Mouse (Mus musculus) mesoderm, embryonic 11.5 days (tissue): Measurements from ENCODE around the gene Sertad2.

Source experiments
- DNase-seq: peaks from one replicate; pipeline ENCODE4 v3.0.0-alpha.2; 2012; ENCODE audit warnings: low read depth, low spot score

Gene Sertad2

DNA sequence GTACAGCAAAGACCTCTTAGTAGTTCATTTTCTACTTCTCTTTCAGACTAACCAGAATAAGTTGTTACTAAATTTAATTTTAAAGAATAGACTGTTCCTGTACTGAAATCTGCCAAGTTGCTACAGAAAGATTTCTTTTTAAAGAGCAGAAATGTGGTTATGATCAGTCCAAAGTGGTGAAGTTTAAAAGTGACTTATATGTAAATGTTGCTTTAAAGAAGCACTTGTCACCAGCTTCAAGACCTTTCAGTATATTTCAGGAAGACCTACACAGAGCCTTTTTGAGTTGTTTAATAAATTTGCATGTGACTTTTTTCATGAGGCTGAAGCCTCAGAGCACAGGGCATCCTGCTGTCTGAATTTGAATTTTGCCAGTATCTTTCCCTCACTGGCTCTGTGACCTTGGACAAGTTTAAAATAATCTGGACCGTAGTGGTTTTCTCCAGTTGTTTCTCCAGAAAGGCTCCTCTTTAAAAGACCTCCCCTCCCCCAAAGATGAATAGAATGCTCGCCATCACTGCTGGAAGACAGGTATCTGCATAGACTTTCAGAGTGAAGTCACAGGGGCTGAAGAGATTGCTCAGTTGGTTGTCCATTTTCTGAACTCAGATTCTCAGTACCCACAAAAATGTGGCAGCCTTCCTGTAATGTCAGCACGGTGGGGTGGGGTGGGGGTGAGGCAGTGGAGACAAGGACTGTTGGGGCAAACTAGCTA lies 1.9 kb downstream of the Sertad2 start:
- no peak for DNase-seq

DNA sequence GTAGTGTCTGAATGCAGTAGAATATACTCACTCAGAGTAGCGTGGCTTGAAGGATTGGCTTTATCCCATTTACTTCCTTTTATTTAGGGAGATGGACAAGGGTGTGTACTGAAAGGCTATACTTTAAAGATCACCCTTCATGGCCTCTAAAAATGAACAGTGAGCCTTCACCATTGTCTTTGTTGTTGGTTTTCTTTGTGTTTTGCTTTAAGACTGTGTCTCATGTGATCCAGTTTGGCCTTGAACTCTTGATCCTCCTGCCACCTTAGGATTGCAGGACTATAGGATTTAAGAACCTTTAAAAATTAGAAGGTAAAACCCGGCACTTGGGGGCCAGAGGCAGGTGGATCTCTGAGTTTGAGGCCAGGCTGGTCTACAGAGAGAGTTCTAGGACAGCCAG lies 6.4 kb downstream of the Sertad2 start:
- DNase-seq, result no peak

DNA sequence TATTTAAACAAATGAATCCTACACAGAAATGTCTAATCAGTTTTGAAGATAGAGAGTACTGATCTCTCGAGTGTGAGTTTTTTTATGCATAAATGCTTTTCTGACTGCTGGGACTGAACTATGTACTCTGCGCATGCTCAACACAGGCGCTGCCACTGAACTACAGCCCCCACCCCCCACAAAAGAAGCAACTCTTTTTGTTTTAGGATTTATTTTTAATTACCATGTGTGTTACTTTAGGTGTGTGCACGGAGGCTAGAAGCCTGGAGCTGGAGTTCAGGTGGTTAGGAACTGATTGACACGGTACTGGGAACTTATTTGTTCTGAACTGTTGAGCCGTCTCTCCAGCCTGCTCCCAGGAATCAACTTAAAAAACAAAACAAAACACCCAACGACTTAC lies 7.1 kb downstream of the Sertad2 start:
- DNase-seq, result no peak

DNA sequence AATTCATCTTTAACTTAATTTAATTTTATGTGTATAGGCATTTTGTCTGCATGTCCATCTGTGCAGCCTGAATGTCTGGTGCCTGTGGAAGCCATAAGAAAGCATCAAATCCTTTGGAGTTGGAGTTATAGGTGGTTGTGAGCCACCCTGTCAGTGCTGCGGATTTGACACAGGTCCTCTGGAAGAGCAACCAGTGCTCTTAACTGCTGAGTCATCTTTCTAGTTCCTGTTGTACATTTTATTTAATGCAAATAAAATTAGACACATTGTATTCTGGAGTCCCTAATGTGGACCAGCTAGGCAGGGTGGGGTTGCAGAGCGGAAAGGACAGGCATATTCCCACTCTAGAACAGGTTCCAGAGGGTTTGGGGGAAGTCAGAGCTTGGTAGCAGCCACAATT lies 9.0 kb downstream of the Sertad2 start:
- DNase-seq, result no peak

DNA sequence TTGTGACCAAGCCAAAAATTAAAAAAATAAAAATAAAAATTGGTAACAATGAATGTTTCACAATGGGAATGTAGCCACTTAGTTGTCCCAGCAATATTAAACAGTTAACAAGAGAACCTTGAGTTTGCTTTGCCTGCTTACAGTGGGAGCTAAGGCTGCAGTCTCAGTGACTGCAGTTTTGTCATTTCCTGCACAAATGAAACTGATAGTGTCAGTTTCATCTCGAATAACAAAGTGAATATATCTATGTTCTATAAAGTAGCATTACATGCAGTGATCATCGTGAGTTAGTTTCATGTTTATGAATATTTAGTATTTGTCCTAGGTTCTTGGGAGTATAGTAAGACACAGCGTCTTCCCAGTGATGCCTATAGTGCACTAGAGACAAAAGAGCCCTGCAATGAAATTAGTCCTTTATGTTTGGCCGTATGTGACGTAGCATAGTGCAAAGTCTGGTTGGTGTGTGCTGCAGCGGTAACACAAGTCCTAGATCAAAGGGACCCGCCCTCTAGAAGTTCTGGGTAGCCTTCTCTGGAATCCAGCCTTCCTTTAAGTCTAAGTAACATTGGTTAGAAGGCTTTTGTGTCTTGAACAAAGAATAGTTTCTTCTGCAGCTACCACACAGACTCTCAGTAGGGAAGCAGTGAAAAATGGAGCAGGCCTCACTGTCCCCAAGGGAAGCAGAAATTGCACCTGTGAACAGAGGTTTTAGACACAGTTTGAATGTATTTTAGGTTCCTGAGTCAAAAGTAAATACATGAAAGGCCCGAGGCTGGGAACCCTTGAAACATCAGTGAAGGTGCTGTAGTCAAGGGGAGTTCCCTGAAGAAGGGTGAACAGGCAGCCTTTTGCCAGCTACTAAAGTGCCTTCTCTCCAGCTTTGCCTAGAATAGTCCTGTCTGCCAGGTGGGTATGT lies 10.0 kb downstream of the Sertad2 start:
- DNase-seq, result no peak

DNA sequence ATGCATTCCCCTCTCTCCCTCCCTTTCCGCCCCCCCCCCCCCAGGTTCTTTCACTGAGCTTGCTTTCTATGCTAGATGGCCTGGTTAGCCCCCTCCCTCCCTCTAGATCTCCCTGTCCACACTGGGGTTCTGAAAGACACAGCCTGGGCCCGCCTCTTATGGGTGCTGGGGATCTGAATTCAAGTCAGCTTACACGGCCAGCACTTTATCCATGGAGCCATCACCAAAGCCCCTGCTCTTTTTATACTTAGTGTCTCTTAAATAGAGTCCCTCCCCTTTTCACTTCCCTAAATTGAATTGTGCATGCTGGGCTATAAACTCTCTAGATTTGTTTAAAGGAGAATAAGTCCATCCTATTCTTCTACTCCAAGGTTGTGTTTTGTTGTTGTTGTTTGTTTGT lies 12.6 kb downstream of the Sertad2 start:
- no peak for DNase-seq

DNA sequence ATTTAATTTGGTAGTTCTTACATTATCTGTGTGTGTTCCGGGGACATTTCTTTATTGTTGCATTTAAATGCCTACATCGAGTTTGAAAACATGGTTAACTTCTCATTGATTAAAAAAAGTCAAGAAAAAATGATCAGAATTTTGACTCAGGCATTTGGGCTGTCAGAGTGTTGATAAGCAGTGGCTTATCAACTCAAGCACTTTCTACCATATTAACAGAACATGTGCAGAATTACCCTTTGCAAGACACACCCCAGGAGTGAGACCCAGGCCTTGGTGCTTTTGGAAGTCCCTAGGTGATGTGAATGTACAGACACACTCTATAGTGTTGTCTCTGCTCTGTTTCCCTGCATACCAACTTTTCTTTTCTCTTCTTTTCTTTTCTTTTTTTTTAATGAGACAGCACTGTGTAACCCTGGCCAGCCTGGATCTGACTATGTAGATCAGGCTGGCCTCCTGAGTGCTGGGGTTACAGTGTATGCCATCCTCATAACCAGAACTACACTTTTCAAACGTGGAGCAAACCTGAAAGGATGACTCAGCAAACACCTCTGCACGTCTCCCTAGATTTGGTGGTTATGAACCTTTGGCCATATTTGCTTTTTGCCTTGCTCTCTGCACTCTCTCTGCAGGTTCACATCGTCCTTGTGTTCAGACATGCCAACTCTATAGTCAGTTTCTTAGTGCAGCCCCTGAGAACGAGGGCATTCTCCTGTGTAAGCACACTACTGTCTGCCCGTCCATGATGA lies 13.3 kb downstream of the Sertad2 start:
- no peak for DNase-seq

DNA sequence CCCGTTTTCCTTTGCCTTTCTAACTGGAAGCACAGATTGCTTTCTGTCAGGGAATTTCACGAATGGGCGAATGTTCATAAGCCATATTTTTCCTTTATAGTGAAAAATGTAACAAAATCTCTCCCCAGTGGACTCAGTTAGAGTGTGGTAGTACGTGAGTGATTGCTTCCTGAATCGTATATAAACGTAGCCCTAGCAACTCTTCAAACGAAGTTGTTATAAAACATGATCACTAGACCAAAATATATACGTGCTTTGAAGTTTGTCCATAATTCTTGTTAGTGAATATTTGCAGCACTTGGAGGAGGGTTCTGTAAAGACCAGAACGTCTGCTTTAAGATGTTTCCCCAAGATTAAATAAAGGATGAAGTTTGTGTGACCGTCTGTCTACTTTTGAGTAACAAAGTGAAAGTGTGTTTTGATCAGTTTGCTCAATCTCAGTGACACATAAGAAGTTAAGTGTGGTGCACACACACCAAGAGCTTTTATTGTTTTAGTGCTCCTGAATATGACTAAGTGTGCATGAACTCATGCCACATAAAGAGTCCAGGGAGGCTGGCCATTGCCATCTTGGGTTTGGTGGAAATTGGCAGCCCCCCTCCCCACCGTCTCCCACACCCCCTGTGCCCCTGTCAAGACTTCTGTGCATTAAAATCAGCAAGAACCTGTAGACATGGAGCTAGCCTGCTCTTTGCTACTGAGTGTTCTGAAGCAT lies 16.3 kb downstream of the Sertad2 start:
- DNase-seq, result no peak

DNA sequence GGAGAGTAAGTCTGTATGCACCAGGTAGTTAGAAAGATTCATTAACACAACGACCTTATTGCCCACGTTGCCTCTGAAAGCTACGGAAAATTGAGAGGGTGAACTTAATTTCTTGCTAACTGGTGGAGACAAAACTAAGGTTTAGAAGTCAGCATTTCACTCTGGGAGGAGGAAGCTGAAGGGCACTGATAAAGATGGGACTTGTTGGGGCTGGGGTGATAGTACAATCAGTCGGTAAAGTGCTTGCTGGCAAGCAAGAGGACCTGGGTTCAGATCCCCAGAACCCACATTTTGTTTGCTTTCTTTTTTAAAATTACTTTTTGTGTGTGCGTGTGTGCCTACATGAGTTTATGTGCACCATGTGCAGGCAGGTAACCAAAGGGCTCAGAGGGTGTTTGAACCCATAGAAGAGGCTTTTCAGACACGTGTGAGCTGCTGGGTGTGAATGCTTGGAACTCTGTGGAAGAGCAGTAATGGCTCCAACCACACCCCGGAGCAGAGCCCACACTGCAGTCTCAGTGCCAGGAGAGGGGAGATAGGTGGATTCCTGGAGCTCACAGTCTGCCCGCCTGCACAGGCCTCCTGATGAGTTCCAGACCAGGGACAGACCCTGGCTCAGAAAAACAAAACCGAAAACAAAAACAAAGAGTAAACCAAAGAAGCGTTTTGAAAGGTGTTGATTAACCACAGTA lies 17.0 kb downstream of the Sertad2 start:
- no peak for DNase-seq

DNA sequence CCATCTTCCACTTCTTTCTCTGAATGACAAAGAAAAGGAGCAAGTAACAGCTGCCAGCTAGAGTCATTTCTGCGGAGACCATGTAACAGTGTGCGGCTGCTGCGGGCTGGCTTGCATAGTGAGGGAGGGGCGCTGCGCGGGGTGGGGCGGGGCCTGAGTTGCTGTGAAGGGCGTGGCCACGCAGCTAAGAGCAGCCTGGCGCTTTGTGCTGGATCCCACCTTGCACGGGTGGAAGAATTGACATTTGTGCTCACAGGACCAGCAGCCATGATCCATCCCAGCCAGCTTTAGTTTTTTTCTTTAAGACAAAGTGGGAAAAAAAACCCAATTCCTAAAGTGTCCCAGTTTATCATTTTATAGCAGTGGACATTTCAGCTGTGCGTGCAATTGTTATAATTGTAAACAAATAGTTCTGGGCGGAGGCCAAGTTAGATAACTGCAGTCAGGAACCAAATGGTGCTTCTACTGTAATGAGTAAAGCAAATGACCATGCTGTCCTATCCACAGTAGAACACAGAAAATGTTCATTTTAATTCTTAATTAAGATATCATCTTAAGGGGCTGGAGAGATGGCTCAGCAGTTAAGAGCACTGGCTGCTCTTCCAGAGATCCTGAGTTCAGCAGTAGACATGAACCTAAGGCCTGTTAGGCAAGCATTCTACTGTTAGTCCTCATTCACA lies 18.4 kb downstream of the Sertad2 start:
- DNase-seq, result peak; percentile 81

DNA sequence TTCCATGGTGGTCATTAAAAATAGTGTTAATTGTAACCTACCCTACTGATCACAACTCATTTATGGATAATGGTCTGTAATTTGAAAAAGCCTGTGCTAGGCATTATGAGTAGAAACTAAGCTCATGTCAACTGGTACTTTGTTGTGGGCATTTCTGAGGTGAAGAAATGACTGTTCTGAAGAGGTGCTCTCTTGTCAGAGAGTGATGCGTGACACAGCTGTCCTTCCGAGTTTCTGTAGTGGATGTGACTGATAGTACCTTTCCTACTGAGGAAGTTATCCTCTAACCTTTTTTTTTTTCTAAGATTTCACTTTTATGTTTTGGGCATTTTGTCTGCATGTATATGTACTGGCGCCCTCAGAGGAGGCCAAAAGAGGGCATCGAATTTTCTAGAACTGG lies 22.0 kb downstream of the Sertad2 start:
- no peak for DNase-seq

DNA sequence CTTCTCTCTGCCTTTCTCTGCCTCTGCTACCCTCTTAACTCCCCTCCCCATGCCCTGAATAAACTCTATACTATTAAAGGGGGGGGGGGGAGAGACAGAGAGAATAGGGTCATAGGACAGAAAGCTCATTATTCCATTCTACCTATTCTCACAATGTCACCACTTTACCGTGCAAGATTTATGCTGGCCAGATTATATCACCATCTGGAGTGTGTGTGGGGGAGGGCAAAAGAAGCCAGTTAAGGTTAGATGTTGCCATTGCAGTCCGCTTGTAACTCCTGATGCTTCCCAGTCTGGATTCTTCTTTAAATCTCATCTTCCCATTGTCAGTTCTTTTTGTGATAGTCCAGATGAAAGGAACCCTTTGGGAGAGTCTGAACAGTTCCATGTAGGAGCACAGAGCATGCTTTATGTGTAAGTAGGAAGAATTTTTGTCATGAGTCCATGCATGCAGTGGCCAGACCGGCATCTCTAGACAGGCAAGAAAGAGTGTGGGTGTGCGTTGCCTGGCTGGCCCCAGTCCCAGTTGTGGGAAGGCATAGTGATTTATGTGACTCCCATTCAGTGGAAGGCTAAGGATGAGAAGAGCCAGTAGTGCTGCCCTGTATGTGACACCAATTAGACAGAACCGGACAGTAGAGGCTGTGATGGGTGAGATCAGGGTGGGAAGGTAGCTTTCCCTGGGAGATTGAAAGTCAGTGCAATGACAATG lies 28.8 kb downstream of the Sertad2 start:
- DNase-seq, result peak; percentile 45

DNA sequence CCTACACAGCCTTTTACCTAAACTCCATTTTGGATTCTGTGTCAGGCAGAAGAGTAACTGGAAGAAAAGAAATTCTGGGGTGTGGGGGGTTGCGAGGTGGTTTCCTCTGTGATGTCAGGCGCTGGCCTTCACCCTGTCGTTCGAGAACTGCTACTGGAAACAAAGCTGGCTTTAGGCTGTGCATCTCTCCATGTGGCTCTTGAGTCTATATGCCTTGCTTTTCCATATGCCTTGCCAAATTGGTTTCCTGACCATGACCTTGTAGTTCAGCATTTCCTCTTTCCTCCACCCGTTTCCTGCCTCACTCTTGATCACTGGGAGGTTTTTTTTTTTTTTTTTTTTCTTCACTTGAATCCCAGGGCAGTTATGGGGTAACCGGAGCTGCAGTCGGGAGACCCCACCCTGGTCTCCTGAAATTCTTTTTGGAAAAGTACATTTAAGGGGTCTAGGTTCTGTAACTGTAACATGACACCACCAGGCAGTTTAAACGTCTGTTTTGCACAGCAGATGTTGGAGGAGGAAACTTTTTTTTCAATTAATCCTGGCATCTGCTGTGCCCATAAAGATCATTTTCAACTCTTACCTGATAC lies 33.1 kb downstream of the Sertad2 start:
- DNase-seq, result peak; percentile 50

DNA sequence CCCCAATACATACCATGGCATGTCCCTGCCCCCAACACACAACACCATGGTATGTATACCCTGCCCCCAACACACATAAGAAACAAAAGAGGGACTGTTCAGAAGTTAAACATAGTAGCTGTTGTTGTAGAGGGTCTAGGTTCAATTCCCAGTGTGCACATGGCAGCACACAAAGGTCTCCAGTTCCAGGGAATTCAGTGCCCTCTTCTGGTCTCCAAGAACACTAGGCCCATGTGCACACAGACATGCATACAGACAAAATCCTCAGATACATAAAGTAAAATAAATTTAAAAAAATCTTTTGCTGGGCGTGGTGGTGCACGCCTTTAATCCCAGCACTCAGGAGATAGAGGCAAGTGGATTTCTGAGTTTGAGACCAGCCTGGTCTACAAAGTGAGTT lies 39.7 kb downstream of the Sertad2 start:
- no peak for DNase-seq

DNA sequence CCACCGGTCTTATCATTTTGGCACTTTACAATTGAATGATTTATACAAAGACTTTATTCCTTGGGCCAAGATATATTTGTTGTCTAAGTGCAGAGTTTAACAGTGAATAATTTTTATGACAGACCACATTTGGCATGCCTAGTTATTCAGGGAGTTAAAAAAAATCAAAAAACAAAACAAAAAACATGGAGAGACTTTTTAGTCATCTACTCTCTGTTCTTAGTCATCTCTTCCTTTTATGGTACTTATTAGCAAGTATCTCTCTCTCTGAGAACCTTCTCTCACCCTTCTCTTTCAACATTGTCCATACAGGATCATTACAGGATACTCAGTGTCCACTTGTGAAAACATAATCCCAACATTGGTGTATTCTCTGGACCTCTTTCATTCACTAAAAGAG lies 42.2 kb downstream of the Sertad2 start:
- no peak for DNase-seq

DNA sequence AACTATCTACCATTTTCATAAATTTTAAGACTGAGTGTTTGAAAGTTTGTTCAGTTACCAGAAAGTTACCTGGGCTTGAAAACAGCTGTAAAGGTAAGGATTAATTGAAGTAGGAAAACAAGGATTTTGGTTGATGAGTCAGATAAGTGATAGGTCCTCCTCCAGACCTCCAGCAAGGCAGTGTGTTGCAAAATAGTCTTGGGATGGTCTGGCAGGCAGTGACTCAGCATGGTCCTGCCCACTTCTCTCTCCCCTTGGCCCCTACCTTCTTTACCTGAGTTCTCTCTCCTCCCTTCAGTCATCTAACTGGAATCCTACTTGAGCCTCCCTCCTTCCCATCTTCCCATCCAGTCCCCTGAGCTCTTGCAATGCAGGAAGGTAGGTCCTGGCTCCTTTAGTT lies 43.1 kb downstream of the Sertad2 start:
- DNase-seq, result no peak

DNA sequence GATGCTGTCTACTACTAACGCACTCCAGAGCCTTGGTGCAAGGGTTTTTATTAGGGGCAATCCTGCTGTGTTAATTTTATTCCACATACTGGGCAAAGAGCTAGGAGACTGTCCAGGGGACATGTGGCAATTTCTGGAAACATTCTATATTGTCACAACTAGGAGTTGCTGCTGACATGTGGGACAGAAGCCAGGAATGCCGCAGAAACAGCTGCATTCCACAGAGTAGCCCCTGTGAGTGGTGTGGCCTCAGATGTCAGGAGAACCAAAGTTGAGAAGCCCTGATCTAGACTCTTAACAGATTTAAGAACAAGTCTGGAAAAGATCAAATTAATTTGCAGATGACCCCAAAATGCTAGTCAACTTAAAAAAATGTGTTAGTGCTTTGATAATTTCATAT lies 46.3 kb downstream of the Sertad2 start:
- DNase-seq, result no peak

DNA sequence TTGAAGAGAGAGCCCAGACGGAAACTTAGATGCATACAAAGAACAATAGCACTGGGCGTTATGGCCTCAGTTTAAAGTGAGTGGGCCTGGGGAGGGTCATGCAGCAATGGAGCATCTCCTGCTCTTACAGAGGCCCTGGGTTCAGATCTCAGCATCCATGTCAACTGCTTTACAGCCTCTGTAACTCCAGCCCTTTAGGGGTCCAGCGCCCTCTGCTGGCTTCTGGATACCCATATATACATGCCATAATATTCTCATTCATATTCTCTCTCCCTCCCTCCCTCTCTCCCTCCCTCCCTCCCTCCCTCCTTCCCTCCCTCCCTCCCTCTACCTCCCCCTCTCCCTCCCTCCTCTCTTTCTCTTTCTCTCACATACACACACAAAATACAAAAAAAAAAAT lies 49.0 kb downstream of the Sertad2 start:
- no peak for DNase-seq
